Mouse (Mus musculus) adipocyte (in vitro differentiated cells): Measurements from ENCODE around the gene Slc46a2.

Experiments used
- DNase-seq: peaks from one replicate; pipeline ENCODE4 v3.0.0-alpha.2; 2016; ENCODE audit warnings: low spot score

The Slc46a2 gene

GRCm38 (mm10) chr4:59914608-59915403 is at the start of gene Slc46a2:
Slc46a2 (minus strand) TSS chr4:59915056.
- DNase-seq = no peak

GRCm38 (mm10) chr4:59963405-59964344 is 48.8 kb upstream of the Slc46a2 start, which contains the start of gene Mup6:
Mup6 (plus strand) TSS chr4:59964294.
- no peak for DNase-seq

GRCm38 (mm10) chr4:59960610-59961009 is 45.8 kb upstream of the Slc46a2 start, which contains the start of gene Mup4:
Mup4 (minus strand) TSS chr4:59960710.
- DNase-seq = no peak

GRCm38 (mm10) chr4:59937543-59937942 is 22.7 kb upstream of the Slc46a2 start:
- DNase-seq = no peak

GRCm38 (mm10) chr4:59932505-59933281 is 17.8 kb upstream of the Slc46a2 start:
- DNase-seq = peak; percentile 14

- peak; percentile 84 for DNase-seq
Observed at GRCm38 (mm10) chr4:59928347-59928746, 13.5 kb upstream of the Slc46a2 start.

GRCm38 (mm10) chr4:59927666-59928065 is 12.8 kb upstream of the Slc46a2 start:
- no peak for DNase-seq

GRCm38 (mm10) chr4:59925082-59925481 is 10.2 kb upstream of the Slc46a2 start:
- no peak for DNase-seq

- no peak for DNase-seq
Observed at GRCm38 (mm10) chr4:59917966-59918365, 3.1 kb upstream of the Slc46a2 start.

- DNase-seq = peak; percentile 80
Observed at GRCm38 (mm10) chr4:59908785-59909184, 6.1 kb downstream of the Slc46a2 start.

GRCm38 (mm10) chr4:59907657-59908230 is 7.1 kb downstream of the Slc46a2 start:
- DNase-seq = peak; percentile 14

- DNase-seq = no peak
Observed at GRCm38 (mm10) chr4:59907092-59907491, 7.8 kb downstream of the Slc46a2 start.

GRCm38 (mm10) chr4:59902547-59902946 is 12.3 kb downstream of the Slc46a2 start:
- DNase-seq = no peak

- DNase-seq = no peak
Observed at GRCm38 (mm10) chr4:59901810-59902209, 13.0 kb downstream of the Slc46a2 start.

- DNase-seq = no peak
Observed at GRCm38 (mm10) chr4:59898521-59898919, 16.3 kb downstream of the Slc46a2 start.

GRCm38 (mm10) chr4:59897814-59898520 is 16.9 kb downstream of the Slc46a2 start:
- no peak for DNase-seq

GRCm38 (mm10) chr4:59896000-59896399 is 18.9 kb downstream of the Slc46a2 start:
- no peak for DNase-seq

GRCm38 (mm10) chr4:59894977-59895575 is 19.8 kb downstream of the Slc46a2 start:
- no peak for DNase-seq

- no peak for DNase-seq
Observed at GRCm38 (mm10) chr4:59894415-59894814, 20.4 kb downstream of the Slc46a2 start.

GRCm38 (mm10) chr4:59892731-59893130 is 22.1 kb downstream of the Slc46a2 start:
- no peak for DNase-seq
